Mouse (Mus musculus): ENCODE data around the gene Ntmt1.

GRCm38 (mm10) chr2:30782312-30783290 is 25.0 kb upstream of the Ntmt1 start:
- TF ChIP-seq CTCF (IDR thresholded peaks at IDR 0.05; ENCODE audit: low read depth) = no peak
- no peak for TF ChIP-seq EP300 (IDR thresholded peaks at IDR 0.05; ENCODE audit: low read depth)

All from heart, postnatal 0 days (tissue).